Mouse (Mus musculus) lung, embryonic 16.5 days (tissue): ENCODE data around the gene Sec14l1. TPM values are rescaled to one million over a fixed set of nuclear protein-coding genes. Genes with fewer than 3 reads are reported as not detected.

Source experiments
- ATAC-seq: fragments of 200-750 bp; cut with Nextera tagmentation; 2 replicates; pipeline ENCODE4 v1.8.0; 2017; ENCODE audit warnings: low read depth, mild to moderate bottlenecking, moderate library complexity
- H3K27ac ChIP-seq: fragments of 300-500 bp; sonication (generic); 2 replicates; pipeline ENCODE4 v1.5.1; 2014; ENCODE audit warnings: mild to moderate bottlenecking, control low read depth, low read length
- H3K27me3 ChIP-seq: fragments of 300-500 bp; sonication (generic); 2 replicates; pipeline ENCODE4 v1.6.1; 2014; ENCODE audit warnings: low read depth, low read length, mixed read lengths; ENCODE audit not compliant: control insufficient read depth, insufficient read depth
- H3K36me3 ChIP-seq: fragments of 300-500 bp; sonication (generic); 2 replicates; pipeline ENCODE4 v1.6.1; 2014; ENCODE audit warnings: low read length; ENCODE audit not compliant: control insufficient read depth, insufficient read depth
- H3K4me1 ChIP-seq: fragments of 300-500 bp; sonication (generic); replicated peaks from 2 replicates; pipeline ENCODE4 v1.6.1; 2014; ENCODE audit warnings: low read length, mixed read lengths; ENCODE audit not compliant: control insufficient read depth, insufficient read depth
- H3K4me2 ChIP-seq: fragments of 300-500 bp; sonication (generic); 2 replicates; pipeline ENCODE4 v1.6.1; 2014; ENCODE audit warnings: low read depth, low read length, control low read depth
- H3K4me3 ChIP-seq: fragments of 300-500 bp; sonication (generic); 2 replicates; pipeline ENCODE4 v1.5.1; 2014; ENCODE audit warnings: mild to moderate bottlenecking, low read length, control low read depth
- H3K9ac ChIP-seq: fragments of 300-500 bp; sonication (generic); 2 replicates; pipeline ENCODE4 v1.6.1; 2014; ENCODE audit warnings: low read length, control low read depth
- H3K9me3 ChIP-seq: fragments of 300-500 bp; sonication (generic); 2 replicates; pipeline ENCODE4 v1.6.1; 2016; ENCODE audit warnings: low read length; ENCODE audit not compliant: control insufficient read depth
- WGBS: fragments of 180-500 bp; shearing (Covaris S2); extraction: QIAGEN DNeasy Blood & Tissue Kit; methylation state at CpG from one replicate; pipeline ENCODE4 v1.1.7; 2014; 5-methylcytosine and 5-hydroxymethylcytosine counted together
- microRNA-seq: library from miRNA; unstranded; fragments of <30 nt; microRNA quantifications from one replicate; pipeline ENCODE4, GENCODE M21; 2016
- polyA plus RNA-seq: library from polyadenylated mRNA; unstranded; fragments of >200 nt; fragmentation: Nextera tagmentation; extraction: Ambion mirVana; gene quantifications from 2 replicates; pipeline ENCODE4 v1.2.1, GENCODE M21; 2015

Gene Sec14l1
- polyA plus RNA-seq, 1 experiment from 2014 or later: 76.5 TPM

- no peak overlapping the region for H3K4me3 ChIP-seq
- no peak overlapping the region for H3K4me2 ChIP-seq
- H3K27me3 ChIP-seq: peaks cover under 1% of the 10 kb centered on the region; the same call in 1 of the 2 replicates
- WGBS: 73% methylated on average over 8 of the region's 8 CpGs
- H3K27ac ChIP-seq: no peak overlapping the region
- H3K9ac ChIP-seq: 0 out of 2 replicates have a peak overlapping the region, but pooled peaks have one; percentile 30
- H3K4me1 ChIP-seq: peaks cover 12% of the 10 kb centered on the region
- no peaks in the 10 kb centered on the region; the same call in 1 of the 2 replicates for H3K36me3 ChIP-seq
- no peak for ATAC-seq
- H3K9me3 ChIP-seq: no peaks in the 10 kb centered on the region
Measured at GRCm38 (mm10) chr11:117204606-117205005, 89.6 kb downstream of the Sec14l1 start.

DNA sequence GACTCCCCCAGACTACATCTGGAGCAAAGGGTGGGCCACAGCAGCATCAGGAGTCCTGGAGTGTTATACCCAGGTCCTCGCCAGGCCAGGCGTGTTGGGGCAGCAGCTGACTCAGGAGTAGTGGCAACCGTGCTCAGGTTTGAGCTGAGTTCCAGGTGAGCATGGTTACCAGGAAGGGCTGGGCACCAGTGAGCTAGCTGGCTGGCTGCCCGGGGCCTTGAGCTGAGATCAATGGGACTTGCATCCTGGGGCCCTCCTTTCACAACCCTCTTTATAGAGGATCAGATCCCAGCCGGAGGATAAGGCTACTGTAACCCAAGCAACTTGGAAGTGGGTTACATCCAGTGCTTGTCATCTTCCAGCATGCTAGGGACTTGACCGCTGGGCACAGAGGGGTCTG, 90.1 kb downstream of the Sec14l1 start:
- WGBS: 66% methylated on average over 6 of the region's 6 CpGs
- no peak for ATAC-seq
- Histone ChIP-seq H3K4me3 (no peak overlapping the region), H3K27ac (no peak overlapping the region), H3K4me2 (no peak overlapping the region), H3K36me3 (no peaks in the 10 kb centered on the region; the same call in 1 of the 2 replicates), H3K27me3 (no peaks in the 10 kb centered on the region), H3K9ac (no peak overlapping the region), H3K9me3 (no peaks in the 10 kb centered on the region), H3K4me1 (peaks cover 10% of the 10 kb centered on the region; the same call in 1 of the 2 replicates)

DNA sequence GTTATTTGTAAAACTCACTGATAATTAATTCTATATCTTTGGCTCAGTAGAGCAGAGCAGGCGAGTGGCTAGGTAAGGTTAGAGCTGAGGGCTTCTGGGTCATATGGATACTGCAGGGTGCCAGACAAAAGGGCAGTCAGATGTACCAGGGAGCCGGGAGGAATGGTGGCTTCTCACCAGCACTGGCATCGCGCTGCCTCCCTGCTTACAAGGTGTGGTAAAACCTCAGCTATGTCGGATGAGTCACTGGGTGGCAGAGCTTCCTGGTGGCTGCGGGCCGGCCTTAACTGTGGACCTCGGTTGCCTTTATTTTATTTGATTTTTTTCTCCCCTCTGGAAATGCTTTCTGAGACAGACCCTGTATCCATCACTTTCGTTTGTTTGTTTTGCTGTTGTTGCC, 90.5 kb downstream of the Sec14l1 start:
- Histone ChIP-seq H3K27ac (no peak overlapping the region), H3K36me3 (no peaks in the 10 kb centered on the region; the same call in 1 of the 2 replicates), H3K4me1 (peaks cover 9% of the 10 kb centered on the region; the same call in 1 of the 2 replicates), H3K9me3 (no peaks in the 10 kb centered on the region), H3K4me2 (no peak overlapping the region), H3K4me3 (no peak overlapping the region), H3K9ac (no peak overlapping the region), H3K27me3 (no peaks in the 10 kb centered on the region)
- WGBS: 81% methylated on average over 9 of the region's 9 CpGs
- ATAC-seq: no peak

DNA sequence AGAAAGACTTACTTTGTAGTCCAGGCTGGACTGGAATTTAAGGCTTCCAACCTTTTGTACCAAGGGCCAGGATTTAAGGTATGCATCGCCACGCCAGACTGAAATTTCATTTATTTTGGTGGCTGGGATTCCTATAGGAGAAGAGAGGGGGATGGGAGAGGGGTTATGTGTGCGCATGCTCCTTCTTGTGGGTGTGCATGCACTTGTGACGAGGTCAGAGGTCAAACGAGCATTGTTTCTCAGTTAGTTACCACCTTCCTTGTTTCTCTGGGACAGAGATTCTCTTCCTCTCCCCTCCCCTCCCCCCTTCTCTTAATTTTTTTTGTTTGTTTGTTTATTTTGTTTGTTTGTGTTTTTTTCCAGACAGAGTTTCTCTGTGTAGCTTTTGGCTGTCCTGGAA, 92.5 kb downstream of the Sec14l1 start:
- Histone ChIP-seq H3K27me3 (no peaks in the 10 kb centered on the region), H3K9ac (no peak overlapping the region), H3K9me3 (no peaks in the 10 kb centered on the region), H3K4me1 (peaks cover 3% of the 10 kb centered on the region; the same call in 1 of the 2 replicates), H3K4me3 (no peak overlapping the region), H3K4me2 (no peak overlapping the region), H3K27ac (no peak overlapping the region), H3K36me3 (no peaks in the 10 kb centered on the region; the same call in 1 of the 2 replicates)
- no peak for ATAC-seq
- 75% methylated on average over 5 of the region's 5 CpGs for WGBS

DNA sequence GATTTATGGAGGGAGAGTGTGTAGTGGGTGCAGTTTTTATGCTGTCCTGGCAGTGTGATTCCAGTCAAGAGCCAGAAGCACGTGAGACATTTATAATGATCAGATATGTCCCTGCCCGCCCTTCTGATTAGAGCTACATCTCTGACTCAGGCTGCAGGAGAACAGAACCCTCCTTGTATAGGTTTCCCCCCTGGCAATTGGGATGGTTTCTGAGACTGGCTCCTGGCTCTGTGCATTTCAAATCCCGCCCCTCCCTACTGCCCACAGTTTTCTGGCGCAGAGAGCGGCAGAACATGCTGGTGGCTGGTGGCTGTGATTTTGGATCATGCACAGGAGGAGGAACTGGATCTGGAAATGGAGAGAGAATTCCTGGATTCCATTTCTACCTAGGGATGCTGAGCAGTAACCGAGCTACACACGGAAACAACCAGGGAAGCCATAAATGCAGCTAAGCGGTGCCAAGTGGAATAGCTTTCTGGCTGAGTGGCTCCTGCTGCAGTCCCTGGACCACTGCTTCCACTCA, 93.2 kb downstream of the Sec14l1 start:
- Histone ChIP-seq H3K4me2 (no peak overlapping the region), H3K4me3 (no peak overlapping the region), H3K9ac (no peak overlapping the region), H3K27ac (no peak overlapping the region), H3K36me3 (no peaks in the 10 kb centered on the region; the same call in 1 of the 2 replicates), H3K9me3 (no peaks in the 10 kb centered on the region), H3K27me3 (no peaks in the 10 kb centered on the region), H3K4me1 (peaks cover 5% of the 10 kb centered on the region; the same call in 1 of the 2 replicates)
- 85% methylated on average over 8 of the region's 8 CpGs for WGBS
- ATAC-seq: no peak

Small RNA genes within 50 kb of the gene (microRNA-seq; reads per million reads assigned to microRNA genes)
- not detected for gene Gm24323
- 0.59 reads per million for gene Mir6516

Other genes with a start within 250 kb of the Sec14l1 start
- gene Mgat5b, start 196.3 kb upstream of the Sec14l1 start, polyA plus RNA-seq: 0.18 and 0.19 TPM in 2 replicates
- 128 and 139 TPM in 2 replicates for gene Sept9, start 84.5 kb downstream of the Sec14l1 start, polyA plus RNA-seq